Mouse (Mus musculus) embryonic facial prominence, embryonic 11.5 days (tissue): ENCODE data around the gene Atad5. TPM values are rescaled to one million over a fixed set of nuclear protein-coding genes. Genes with fewer than 3 reads are reported as not detected.

Experiments
- ATAC-seq: fragments of 200-750 bp; cut with Nextera tagmentation; replicated peaks from 2 replicates; pipeline ENCODE4 v1.8.0; 2017; ENCODE audit warnings: low read depth; ENCODE audit not compliant: insufficient number of reproducible peaks, low FRiP score, low TSS enrichment
- DNase-seq: peaks from one replicate; pipeline ENCODE4 v3.0.0-alpha.2; 2015; ENCODE audit warnings: low spot score
- H3K27ac ChIP-seq: fragments of 300-500 bp; sonication (generic); replicated peaks from 2 replicates; pipeline ENCODE4 v1.5.1; 2014; ENCODE audit warnings: mild to moderate bottlenecking, low read depth, low read length, control low read depth
- H3K27me3 ChIP-seq: fragments of 300-500 bp; sonication (generic); 2 replicates; pipeline ENCODE4 v1.6.1; 2014; ENCODE audit warnings: mild to moderate bottlenecking, low read length, moderate library complexity, mixed read lengths; ENCODE audit not compliant: control insufficient read depth, insufficient read depth
- H3K36me3 ChIP-seq: fragments of 300-500 bp; sonication (generic); replicated peaks from 2 replicates; pipeline ENCODE4 v1.6.1; 2014; ENCODE audit warnings: low read depth, mild to moderate bottlenecking, low read length, moderate library complexity, mixed read lengths; ENCODE audit not compliant: control insufficient read depth, insufficient read depth
- H3K4me1 ChIP-seq: fragments of 300-500 bp; sonication (generic); 2 replicates; pipeline ENCODE4 v1.6.1; 2014; ENCODE audit warnings: low read length, mixed read lengths; ENCODE audit not compliant: control insufficient read depth, insufficient read depth
- H3K4me2 ChIP-seq: fragments of 300-500 bp; sonication (generic); 2 replicates; pipeline ENCODE4 v1.6.1; 2014; ENCODE audit warnings: low read depth, mild to moderate bottlenecking, control low read depth, low read length, moderate library complexity
- H3K4me3 ChIP-seq: fragments of 300-500 bp; sonication (generic); 2 replicates; pipeline ENCODE4 v1.5.1; 2014; ENCODE audit warnings: low read depth, low read length, control low read depth
- H3K9ac ChIP-seq: fragments of 300-500 bp; sonication (generic); replicated peaks from 2 replicates; pipeline ENCODE4 v1.6.1; 2014; ENCODE audit warnings: mild to moderate bottlenecking, control low read depth, low read length
- H3K9me3 ChIP-seq: fragments of 300-500 bp; sonication (generic); replicated peaks from 2 replicates; pipeline ENCODE4 v1.6.1; 2016; ENCODE audit warnings: mild to moderate bottlenecking, low read length, inconsistent platforms, mixed read lengths; ENCODE audit not compliant: control insufficient read depth
- WGBS: fragments of 180-500 bp; shearing (Covaris S2); extraction: QIAGEN DNeasy Blood & Tissue Kit; methylation state at CpG from one replicate; pipeline ENCODE4 v1.1.7; 2014; 5-methylcytosine and 5-hydroxymethylcytosine counted together
- polyA plus RNA-seq: library from polyadenylated mRNA; unstranded; fragments of >200 nt; fragmentation: Nextera tagmentation; extraction: Ambion mirVana; gene quantifications from 2 replicates; pipeline ENCODE4 v1.2.1, GENCODE M21; 2014

Atad5 gene
- polyA plus RNA-seq, 1 experiment from 2014 or later: 22.5 TPM

DNA sequence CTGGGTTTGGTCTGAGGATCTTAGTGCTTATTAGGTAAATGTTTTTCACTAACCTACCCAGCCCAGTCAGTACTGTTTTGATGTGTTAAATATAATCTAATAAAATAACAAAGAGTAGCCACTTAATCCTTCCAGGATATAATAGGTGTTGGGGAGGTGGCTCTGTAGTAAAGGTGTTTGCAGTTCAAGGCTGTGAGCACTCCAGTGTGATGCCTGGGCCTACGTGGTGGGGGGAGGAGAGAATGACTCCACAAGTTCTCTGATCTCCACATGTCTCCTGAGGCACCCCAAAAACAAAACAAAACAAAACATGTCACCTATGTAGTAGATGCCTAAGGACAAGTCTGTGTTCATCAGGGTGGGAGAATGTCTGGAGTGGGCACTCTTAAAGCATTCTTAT lies 42.9 kb downstream of the Atad5 start:
- Histone ChIP-seq H3K4me3 (no peak overlapping the region), H3K4me2 (no peak overlapping the region), H3K36me3 (no peaks in the 10 kb centered on the region), H3K4me1 (no peaks in the 10 kb centered on the region), H3K27ac (no peak overlapping the region), H3K9ac (no peak overlapping the region), H3K27me3 (no peaks in the 10 kb centered on the region), H3K9me3 (no peaks in the 10 kb centered on the region)
- ATAC-seq (no peak), DNase-seq (no peak)
- WGBS: 78% methylated on average over 1 of the region's 1 CpGs

GRCm38 (mm10) chr11:80134744-80135143 lies 45.5 kb downstream of the Atad5 start:
- DNase-seq (no peak), ATAC-seq (no peak)
- no peak overlapping the region for H3K4me2 ChIP-seq
- H3K36me3 ChIP-seq: no peaks in the 10 kb centered on the region
- H3K9ac ChIP-seq: no peak overlapping the region
- H3K9me3 ChIP-seq: no peaks in the 10 kb centered on the region
- 77% methylated on average over 4 of the region's 4 CpGs for WGBS
- H3K4me1 ChIP-seq: no peaks in the 10 kb centered on the region
- no peak overlapping the region for H3K27ac ChIP-seq
- no peak overlapping the region for H3K4me3 ChIP-seq
- no peaks in the 10 kb centered on the region for H3K27me3 ChIP-seq

GRCm38 (mm10) chr11:80135954-80136683 lies 46.9 kb downstream of the Atad5 start:
- 91% methylated on average over 11 of the region's 11 CpGs for WGBS
- no peak overlapping the region for H3K9ac ChIP-seq
- no peak overlapping the region for H3K27ac ChIP-seq
- no peak for DNase-seq
- H3K4me3 ChIP-seq: no peak overlapping the region
- no peaks in the 10 kb centered on the region for H3K4me1 ChIP-seq
- no peaks in the 10 kb centered on the region for H3K36me3 ChIP-seq
- no peaks in the 10 kb centered on the region for H3K27me3 ChIP-seq
- no peak for ATAC-seq
- H3K9me3 ChIP-seq: no peaks in the 10 kb centered on the region
- H3K4me2 ChIP-seq: no peak overlapping the region

DNA sequence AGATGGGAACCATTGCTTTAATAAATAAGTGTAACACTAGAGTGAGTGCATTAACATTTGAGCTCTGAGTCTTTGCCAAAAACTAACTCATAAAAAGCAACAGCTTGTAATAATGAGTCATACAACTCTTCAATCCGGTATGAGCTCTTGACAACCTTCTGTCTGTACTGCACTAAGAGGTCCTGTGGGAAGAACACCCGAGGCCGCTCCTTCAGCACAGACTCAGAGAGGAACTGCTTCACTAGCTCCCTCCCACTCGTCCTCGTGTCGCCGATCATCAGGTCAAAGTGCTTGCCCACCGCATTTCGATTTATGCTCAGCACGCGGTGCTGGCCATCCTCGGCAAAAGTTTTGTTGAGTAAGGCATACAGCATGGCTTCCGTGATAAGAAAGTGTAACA lies 47.6 kb downstream of the Atad5 start:
- Histone ChIP-seq H3K9me3 (no peaks in the 10 kb centered on the region), H3K36me3 (no peaks in the 10 kb centered on the region), H3K4me3 (no peak overlapping the region), H3K4me2 (no peak overlapping the region), H3K9ac (no peak overlapping the region), H3K4me1 (no peaks in the 10 kb centered on the region), H3K27me3 (no peaks in the 10 kb centered on the region), H3K27ac (no peak overlapping the region)
- DNase-seq (no peak), ATAC-seq (no peak)
- WGBS: 89% methylated on average over 13 of the region's 13 CpGs

DNA sequence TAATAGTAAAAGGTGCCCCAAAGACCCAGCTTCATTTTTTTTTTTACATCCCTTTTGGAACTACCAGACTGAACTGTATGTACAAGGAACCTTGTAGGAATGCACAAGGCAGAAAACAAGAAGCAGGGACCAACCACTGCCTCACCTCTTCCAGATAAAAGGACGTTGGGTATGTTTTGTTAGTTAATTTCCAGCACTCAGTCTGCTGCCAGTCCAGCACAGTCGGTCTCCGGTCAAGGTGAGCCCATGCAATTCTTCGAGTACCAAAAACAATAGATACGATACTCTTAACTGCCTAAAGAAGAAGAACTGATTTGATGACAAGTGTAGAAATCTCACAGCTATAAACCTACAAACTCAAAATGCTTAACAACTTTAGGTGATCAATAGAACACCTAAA lies 48.6 kb downstream of the Atad5 start:
- 89% methylated on average over 5 of the region's 5 CpGs for WGBS
- DNase-seq: no peak
- no peak overlapping the region for H3K9ac ChIP-seq

GRCm38 (mm10) chr11:80141825-80142521 lies 52.8 kb downstream of the Atad5 start, which contains the start of gene Tefm:
TSS of gene Tefm (minus strand) at chr11:80142175.
- ATAC-seq: peak; percentile 87
- H3K9me3 ChIP-seq: no peaks in the 10 kb centered on the region
- peak within 1 kb of the TSS; percentile 90 for H3K9ac ChIP-seq
- H3K27ac ChIP-seq: peak within 1 kb of the TSS; percentile 70
- WGBS: under 1% methylated on average over 40 of the region's 40 CpGs
- H3K4me1 ChIP-seq: no peaks in the 10 kb centered on the region
- H3K4me3 ChIP-seq: peak within 1 kb of the TSS; percentile 70
- DNase-seq: peak; percentile 92
- H3K27me3 ChIP-seq: no peaks in the 10 kb centered on the region
- peak within 1 kb of the TSS; percentile 67 for H3K4me2 ChIP-seq
- no peaks in the 10 kb centered on the region for H3K36me3 ChIP-seq

More for the DNA sequence above, 48.6 kb downstream of the Atad5 start:
- H3K4me2 ChIP-seq: no peak overlapping the region
- H3K4me3 ChIP-seq: no peak overlapping the region
- no peaks in the 10 kb centered on the region for H3K9me3 ChIP-seq
- no peak for ATAC-seq
- no peaks in the 10 kb centered on the region for H3K4me1 ChIP-seq
- H3K36me3 ChIP-seq: no peaks in the 10 kb centered on the region
- no peaks in the 10 kb centered on the region for H3K27me3 ChIP-seq
- no peak overlapping the region for H3K27ac ChIP-seq

- Histone ChIP-seq H3K36me3 (no peaks in the 10 kb centered on the region), H3K9ac (no peak overlapping the region), H3K4me1 (no peaks in the 10 kb centered on the region), H3K27me3 (no peaks in the 10 kb centered on the region), H3K4me3 (peak overlapping the region; percentile 70; the same call in 1 of the 2 replicates), H3K4me2 (peak overlapping the region; percentile 67), H3K9me3 (no peaks in the 10 kb centered on the region), H3K27ac (no peak overlapping the region)
- ATAC-seq (no peak), DNase-seq (no peak)
- 47% methylated on average over 7 of the region's 8 CpGs for WGBS
These were observed 53.7 kb downstream of the Atad5 start for GRCm38 (mm10) chr11:80142872-80143271.

- H3K4me1 ChIP-seq: no peaks in the 10 kb centered on the region
- H3K9me3 ChIP-seq: no peaks in the 10 kb centered on the region
- WGBS: 55% methylated on average over 10 of the region's 10 CpGs
- no peaks in the 10 kb centered on the region for H3K36me3 ChIP-seq
- H3K27ac ChIP-seq: no peak overlapping the region
- DNase-seq: no peak
- H3K9ac ChIP-seq: no peak overlapping the region
- H3K27me3 ChIP-seq: no peaks in the 10 kb centered on the region
- H3K4me3 ChIP-seq: no peak overlapping the region
- no peak overlapping the region for H3K4me2 ChIP-seq
- ATAC-seq: no peak
These were observed 56.6 kb downstream of the Atad5 start for GRCm38 (mm10) chr11:80145787-80146275.
